Mouse (Mus musculus) hindlimb bud, embryonic 11.5 days (tissue): ENCODE measurements at regions not wholly inside any gene's neighbourhood (a gene's known extent, or its start where the extent isn't known, plus 50 kb on each side); places are given as distances from the start of the nearest gene placed in this dataset.

Experiments
- DNase-seq: peaks from one replicate; pipeline ENCODE4 v3.0.0-alpha.2; 2012; ENCODE audit warnings: low read depth, low spot score; ENCODE audit errors: extremely low spot score

GRCm38 (mm10) chr1:57267851-57268250, 109.6 kb upstream of the 1700066M21Rik start:
- DNase-seq = no peak

- DNase-seq = peak; percentile 30
Observed at GRCm38 (mm10) chr1:57269679-57270354, 107.6 kb upstream of the 1700066M21Rik start.

GRCm38 (mm10) chr1:57272593-57272992, 104.8 kb upstream of the 1700066M21Rik start:
- DNase-seq = no peak

- DNase-seq = no peak
Observed at GRCm38 (mm10) chr1:57281549-57281948, 95.9 kb upstream of the 1700066M21Rik start.

- DNase-seq = no peak
Observed at GRCm38 (mm10) chr1:57296186-57296585, 81.2 kb upstream of the 1700066M21Rik start.

GRCm38 (mm10) chr1:57298557-57298956, 78.9 kb upstream of the 1700066M21Rik start:
- no peak for DNase-seq

- no peak for DNase-seq
Observed at GRCm38 (mm10) chr1:57301260-57301979, 76.0 kb upstream of the 1700066M21Rik start.

GRCm38 (mm10) chr1:57301980-57302331, 75.5 kb upstream of the 1700066M21Rik start:
- DNase-seq = no peak

- no peak for DNase-seq
Observed at GRCm38 (mm10) chr1:57304757-57305156, 72.7 kb upstream of the 1700066M21Rik start.

GRCm38 (mm10) chr1:57322535-57322934, 54.9 kb upstream of the 1700066M21Rik start:
- DNase-seq = no peak

- DNase-seq = no peak
Observed at GRCm38 (mm10) chr1:57323118-57323517, 54.3 kb upstream of the 1700066M21Rik start.

GRCm38 (mm10) chr1:57325585-57326165, 51.7 kb upstream of the 1700066M21Rik start:
- DNase-seq = peak; percentile 31
